Mouse (Mus musculus) forebrain, embryonic 16.5 days (tissue): ENCODE results near the gene Slc16a3. TPM values are rescaled to one million over a fixed set of nuclear protein-coding genes. Genes with fewer than 3 reads are reported as not detected.

ENCODE experiments used
- ATAC-seq: fragments of 200-750 bp; cut with Nextera tagmentation; 2 replicates; pipeline ENCODE4 v1.8.0; 2017; ENCODE audit warnings: mild to moderate bottlenecking, moderate library complexity
- H3K27ac ChIP-seq: fragments of 300-500 bp; sonication (generic); 2 replicates; pipeline ENCODE4 v1.5.1; 2014; ENCODE audit warnings: low read length, control low read depth
- H3K27me3 ChIP-seq: fragments of 300-500 bp; sonication (generic); replicated peaks from 2 replicates; pipeline ENCODE4 v1.6.1; 2014; ENCODE audit warnings: low read length; ENCODE audit not compliant: control insufficient read depth, insufficient read depth
- H3K36me3 ChIP-seq: fragments of 300-500 bp; sonication (generic); 2 replicates; pipeline ENCODE4 v1.6.1; 2014; ENCODE audit not compliant: control insufficient read depth, insufficient read depth
- H3K4me1 ChIP-seq: fragments of 300-500 bp; sonication (generic); replicated peaks from 2 replicates; pipeline ENCODE4 v1.6.1; 2014; ENCODE audit warnings: low read length; ENCODE audit not compliant: control insufficient read depth, insufficient read depth
- H3K4me2 ChIP-seq: fragments of 300-500 bp; sonication (generic); 2 replicates; pipeline ENCODE4 v1.6.1; 2014; ENCODE audit warnings: mild to moderate bottlenecking, low read length, control low read depth
- H3K4me3 ChIP-seq: fragments of 300-500 bp; sonication (generic); replicated peaks from 2 replicates; pipeline ENCODE4 v1.5.1; 2014; ENCODE audit warnings: mild to moderate bottlenecking, low read length, control low read depth
- H3K9ac ChIP-seq: fragments of 300-500 bp; sonication (generic); replicated peaks from 2 replicates; pipeline ENCODE4 v1.6.1; 2014; ENCODE audit warnings: low read depth, low read length, control low read depth
- H3K9me3 ChIP-seq: fragments of 300-500 bp; sonication (generic); 2 replicates; pipeline ENCODE4 v1.6.1; 2016; ENCODE audit warnings: low read length; ENCODE audit not compliant: control insufficient read depth
- WGBS: fragments of 180-500 bp; shearing (Covaris S2); extraction: QIAGEN DNeasy Blood & Tissue Kit; methylation state at CpG from one replicate; pipeline ENCODE4 v1.1.7; 2014; 5-methylcytosine and 5-hydroxymethylcytosine counted together
- polyA plus RNA-seq: library from polyadenylated mRNA; unstranded; fragments of >200 nt; fragmentation: Nextera tagmentation; extraction: Ambion mirVana; gene quantifications from 2 replicates; pipeline ENCODE4 v1.2.1, GENCODE M21; 2015

Gene Slc16a3
- polyA plus RNA-seq, 1 experiment from 2014 or later, result 9.5 TPM

DNA sequence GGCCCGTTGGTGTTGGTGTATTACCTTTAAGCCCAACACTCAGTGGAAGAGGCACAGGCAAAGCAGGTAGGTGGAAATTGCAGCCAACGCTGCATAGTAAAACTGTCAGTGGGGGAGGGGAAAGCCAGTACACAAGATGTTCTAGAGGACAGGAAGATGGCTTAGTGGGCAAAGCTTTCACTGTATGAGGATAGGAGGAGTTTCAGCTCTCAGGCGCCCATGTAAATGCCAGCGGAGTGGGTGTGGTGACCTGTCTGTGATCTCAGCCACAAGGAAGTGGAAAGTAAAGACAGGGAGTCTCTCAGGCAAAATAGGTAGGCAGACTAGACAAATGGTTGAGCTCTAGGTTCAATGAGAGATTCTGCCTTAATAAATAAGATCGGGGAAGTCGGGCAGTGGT, 7.3 kb upstream of the Slc16a3 start:
- Histone ChIP-seq H3K9ac (no peak overlapping the region), H3K27me3 (no peaks in the 10 kb centered on the region), H3K9me3 (no peaks in the 10 kb centered on the region), H3K36me3 (no peaks in the 10 kb centered on the region), H3K4me2 (no peak overlapping the region), H3K27ac (no peak overlapping the region), H3K4me1 (no peaks in the 10 kb centered on the region), H3K4me3 (no peak overlapping the region)
- WGBS, result 95% methylated on average over 6 of the region's 6 CpGs
- no peak for ATAC-seq

DNA sequence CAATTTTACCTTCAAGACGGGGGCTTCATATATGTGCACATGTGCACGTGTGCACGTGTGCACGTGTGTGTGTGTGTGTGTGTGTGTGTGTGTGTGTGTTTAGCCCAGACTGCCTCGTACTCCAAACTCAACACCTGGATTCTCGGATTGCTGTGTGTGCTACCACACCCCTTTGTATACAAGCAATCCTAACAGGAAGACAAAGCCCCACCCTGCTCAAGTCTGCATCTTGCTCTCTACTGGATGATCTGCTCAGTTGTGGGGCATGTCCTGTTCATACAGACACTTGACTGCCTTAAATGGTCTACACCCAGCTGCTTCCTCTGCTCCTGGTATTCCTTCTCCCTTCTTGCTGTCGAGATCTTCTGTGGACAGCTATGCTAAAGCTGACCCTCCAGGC, 3.0 kb upstream of the Slc16a3 start:
- Histone ChIP-seq H3K4me3 (no peak overlapping the region), H3K9me3 (no peaks in the 10 kb centered on the region), H3K27ac (no peak overlapping the region), H3K27me3 (peaks cover 16% of the 10 kb centered on the region), H3K9ac (no peak overlapping the region), H3K4me2 (no peak overlapping the region), H3K4me1 (peaks cover 9% of the 10 kb centered on the region), H3K36me3 (no peaks in the 10 kb centered on the region)
- WGBS, result 90% methylated on average over 7 of the region's 7 CpGs
- no peak for ATAC-seq

DNA sequence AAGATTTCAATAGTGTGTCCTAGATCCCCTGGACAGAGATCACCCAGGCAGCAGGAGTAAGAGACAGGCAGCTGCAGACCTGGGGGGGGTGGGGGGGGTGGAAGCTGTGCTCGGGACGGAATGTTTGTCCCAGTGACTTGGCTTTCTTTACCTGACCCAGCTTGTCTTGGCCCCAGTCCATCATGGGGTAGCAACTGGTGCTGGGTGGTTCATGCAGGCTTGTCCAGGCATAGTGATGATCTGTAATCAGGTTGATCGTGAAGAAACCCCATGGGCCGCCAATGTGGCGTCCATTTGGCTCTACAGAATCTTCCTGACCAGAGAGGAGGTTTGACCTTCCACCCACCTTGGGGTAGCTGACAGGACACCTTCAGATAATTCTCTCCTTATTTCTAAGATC, 2.4 kb upstream of the Slc16a3 start:
- H3K4me2 ChIP-seq, result no peak overlapping the region
- H3K9me3 ChIP-seq, result no peaks in the 10 kb centered on the region
- peaks cover 16% of the 10 kb centered on the region for H3K4me1 ChIP-seq
- no peaks in the 10 kb centered on the region for H3K36me3 ChIP-seq
- H3K27ac ChIP-seq, result no peak overlapping the region
- ATAC-seq, result no peak
- H3K27me3 ChIP-seq, result peaks cover 19% of the 10 kb centered on the region
- 91% methylated on average over 5 of the region's 5 CpGs for WGBS
- H3K9ac ChIP-seq, result no peak overlapping the region
- H3K4me3 ChIP-seq, result no peak overlapping the region

DNA sequence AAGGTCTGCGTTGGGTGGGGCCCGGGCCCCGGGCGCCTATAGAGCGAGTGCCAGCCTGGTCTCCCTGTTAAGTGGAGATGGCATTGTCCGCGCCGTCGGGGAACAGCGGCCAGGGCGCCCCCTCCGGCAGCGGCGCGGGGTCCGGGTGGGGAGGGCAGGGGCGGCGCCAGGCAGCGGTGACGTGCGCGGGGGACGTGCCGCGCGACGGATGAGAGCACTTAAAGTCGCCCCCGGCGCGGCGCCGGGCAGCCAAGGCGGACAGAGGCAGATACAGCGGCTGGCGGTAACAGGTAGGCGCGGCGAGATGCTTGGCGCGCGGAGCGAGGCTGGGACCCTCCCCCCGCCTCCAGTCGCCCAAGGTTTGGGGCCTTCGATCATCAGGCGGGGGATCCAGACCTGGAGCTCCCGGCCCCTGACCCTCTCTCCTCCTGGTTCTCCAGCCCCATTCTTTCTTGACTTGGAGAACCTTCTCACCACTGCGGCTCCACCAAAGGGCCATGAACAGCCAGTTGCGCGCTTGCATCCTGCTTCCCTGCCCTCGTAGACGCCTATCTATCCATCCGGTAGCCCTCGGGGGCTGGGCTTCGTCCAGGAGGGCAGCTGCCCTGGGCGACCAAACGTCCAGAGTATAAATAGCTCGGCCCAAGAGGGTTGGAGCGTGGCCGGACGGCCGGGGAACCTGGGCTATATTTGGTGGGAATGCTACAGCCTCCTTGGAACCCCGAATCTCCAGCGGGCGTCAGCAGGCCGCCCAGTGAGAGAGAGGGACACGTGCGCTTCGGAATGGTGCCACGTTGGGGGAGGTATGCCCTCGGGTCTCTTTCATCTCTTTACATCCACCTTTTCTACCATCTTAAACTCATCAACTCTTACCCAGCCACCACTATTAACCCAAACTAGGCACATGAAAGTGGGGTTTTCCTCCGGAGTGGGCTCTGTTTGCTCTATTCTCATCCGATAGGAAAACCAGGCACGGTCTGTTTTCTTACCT, 876 bp downstream of the Slc16a3 start:
- Histone ChIP-seq H3K4me2 (peak overlapping the region; percentile 44), H3K27ac (no peak overlapping the region), H3K4me1 (peaks cover 19% of the 10 kb centered on the region), H3K4me3 (peak overlapping the region; percentile 37), H3K27me3 (peaks cover 19% of the 10 kb centered on the region), H3K36me3 (no peaks in the 10 kb centered on the region), H3K9me3 (no peaks in the 10 kb centered on the region), H3K9ac (peak overlapping the region; percentile 50)
- WGBS, result 2% methylated on average over 69 of the region's 75 CpGs
- no peak for ATAC-seq

DNA sequence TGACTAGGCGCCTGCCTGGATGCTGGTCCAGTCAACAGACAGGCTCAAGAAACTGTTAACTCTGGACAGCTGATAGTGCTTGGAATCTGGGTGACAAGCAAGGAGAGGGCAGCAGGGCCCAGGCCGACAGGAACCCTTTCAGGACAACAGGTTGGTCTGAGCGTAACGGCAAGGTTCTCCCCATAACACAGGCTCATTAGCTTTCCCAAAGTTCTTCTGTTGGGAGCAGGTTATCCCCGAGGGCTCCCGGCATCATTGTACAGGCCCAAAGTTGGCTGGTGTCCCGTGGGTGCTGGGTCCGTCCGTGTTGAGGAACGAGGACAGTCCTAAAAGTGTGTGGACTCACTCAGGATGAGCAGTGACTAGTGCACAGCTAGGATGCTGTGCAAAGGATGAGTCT, 1.6 kb downstream of the Slc16a3 start:
- no peak overlapping the region for H3K9ac ChIP-seq
- H3K4me2 ChIP-seq, result no peak overlapping the region
- H3K27ac ChIP-seq, result no peak overlapping the region
- peaks cover 19% of the 10 kb centered on the region for H3K4me1 ChIP-seq
- H3K4me3 ChIP-seq, result no peak overlapping the region
- WGBS, result 15% methylated on average over 10 of the region's 10 CpGs
- H3K27me3 ChIP-seq, result peaks cover 19% of the 10 kb centered on the region
- no peaks in the 10 kb centered on the region for H3K36me3 ChIP-seq
- no peak for ATAC-seq
- H3K9me3 ChIP-seq, result no peaks in the 10 kb centered on the region

DNA sequence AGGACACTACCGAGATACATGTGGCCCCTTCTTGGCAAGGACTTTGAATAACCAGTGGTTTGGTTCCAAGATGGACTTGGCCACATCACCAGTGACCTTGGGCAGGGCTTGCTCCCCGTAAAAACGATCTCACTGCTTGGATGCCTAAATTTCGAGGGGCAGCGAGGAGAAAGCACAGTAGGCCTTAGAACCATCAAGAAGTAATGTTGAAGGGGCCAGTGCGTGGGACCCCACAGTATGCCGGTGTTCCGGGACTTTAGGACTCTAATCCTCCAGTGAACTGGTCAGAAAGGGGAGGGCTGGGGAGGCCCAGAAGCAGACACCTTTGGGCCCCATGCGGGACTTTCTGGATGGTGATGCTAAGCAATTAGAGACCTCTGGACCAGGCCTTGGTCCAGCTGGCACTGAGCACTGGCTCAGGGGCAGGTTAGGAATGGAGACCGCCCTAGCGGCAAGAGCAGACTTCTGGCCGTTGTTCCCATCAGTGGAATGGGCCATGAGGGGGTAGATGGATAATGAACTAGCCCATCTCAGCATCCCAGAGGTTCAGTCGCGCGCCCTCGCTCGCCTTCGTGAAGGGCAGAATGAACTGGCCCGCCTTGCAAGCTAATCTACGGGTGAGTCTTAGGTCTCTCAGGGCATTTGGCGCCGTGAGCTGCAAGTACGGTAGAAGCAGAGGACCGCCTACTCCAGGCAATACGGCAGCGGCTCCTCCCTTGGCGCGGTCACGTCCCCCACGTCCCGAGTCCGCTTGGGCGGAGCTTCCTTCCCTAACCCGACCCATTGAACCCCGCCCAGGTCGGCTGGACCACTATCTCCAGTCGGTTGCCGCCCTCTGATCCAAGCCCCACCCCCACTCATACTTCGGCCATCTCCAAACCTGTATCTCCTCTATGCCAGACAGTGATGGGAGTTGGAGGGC, 2.3 kb downstream of the Slc16a3 start:
- no peak overlapping the region for H3K27ac ChIP-seq
- no peaks in the 10 kb centered on the region for H3K36me3 ChIP-seq
- peak; percentile 86 for ATAC-seq
- peak overlapping the region; percentile 54 for H3K4me3 ChIP-seq
- H3K9me3 ChIP-seq, result no peaks in the 10 kb centered on the region
- H3K9ac ChIP-seq, result peak overlapping the region; percentile 57
- WGBS, result 1% methylated on average over 39 of the region's 39 CpGs
- H3K4me2 ChIP-seq, result peak overlapping the region; percentile 73
- peaks cover 19% of the 10 kb centered on the region for H3K27me3 ChIP-seq
- H3K4me1 ChIP-seq, result peaks cover 19% of the 10 kb centered on the region

DNA sequence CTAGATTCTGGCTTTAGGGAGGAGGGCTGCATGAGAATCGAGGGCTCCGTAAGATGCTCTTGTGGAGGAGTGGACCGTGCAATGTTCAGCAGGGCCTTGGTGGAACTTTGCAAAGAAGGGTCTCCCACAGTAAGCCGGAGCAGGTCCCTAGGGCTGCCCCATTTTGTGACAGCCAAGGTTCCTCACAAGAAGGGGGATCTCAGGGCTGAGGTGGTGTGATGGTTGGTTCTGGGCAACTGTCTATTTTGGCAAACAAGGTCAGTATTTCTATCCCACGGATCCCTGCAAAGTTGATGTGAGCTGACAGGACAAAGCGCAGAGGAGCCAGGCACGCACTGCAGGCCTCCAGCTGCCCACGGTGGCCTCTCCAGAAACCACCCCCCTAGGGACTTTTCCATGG, 3.0 kb downstream of the Slc16a3 start:
- Histone ChIP-seq H3K4me2 (peak overlapping the region; percentile 73), H3K9me3 (no peaks in the 10 kb centered on the region), H3K4me3 (peak overlapping the region; percentile 54), H3K36me3 (no peaks in the 10 kb centered on the region), H3K4me1 (peaks cover 19% of the 10 kb centered on the region), H3K9ac (peak overlapping the region; percentile 57), H3K27ac (no peak overlapping the region), H3K27me3 (peaks cover 19% of the 10 kb centered on the region)
- WGBS, result 19% methylated on average over 8 of the region's 8 CpGs
- ATAC-seq, result no peak

DNA sequence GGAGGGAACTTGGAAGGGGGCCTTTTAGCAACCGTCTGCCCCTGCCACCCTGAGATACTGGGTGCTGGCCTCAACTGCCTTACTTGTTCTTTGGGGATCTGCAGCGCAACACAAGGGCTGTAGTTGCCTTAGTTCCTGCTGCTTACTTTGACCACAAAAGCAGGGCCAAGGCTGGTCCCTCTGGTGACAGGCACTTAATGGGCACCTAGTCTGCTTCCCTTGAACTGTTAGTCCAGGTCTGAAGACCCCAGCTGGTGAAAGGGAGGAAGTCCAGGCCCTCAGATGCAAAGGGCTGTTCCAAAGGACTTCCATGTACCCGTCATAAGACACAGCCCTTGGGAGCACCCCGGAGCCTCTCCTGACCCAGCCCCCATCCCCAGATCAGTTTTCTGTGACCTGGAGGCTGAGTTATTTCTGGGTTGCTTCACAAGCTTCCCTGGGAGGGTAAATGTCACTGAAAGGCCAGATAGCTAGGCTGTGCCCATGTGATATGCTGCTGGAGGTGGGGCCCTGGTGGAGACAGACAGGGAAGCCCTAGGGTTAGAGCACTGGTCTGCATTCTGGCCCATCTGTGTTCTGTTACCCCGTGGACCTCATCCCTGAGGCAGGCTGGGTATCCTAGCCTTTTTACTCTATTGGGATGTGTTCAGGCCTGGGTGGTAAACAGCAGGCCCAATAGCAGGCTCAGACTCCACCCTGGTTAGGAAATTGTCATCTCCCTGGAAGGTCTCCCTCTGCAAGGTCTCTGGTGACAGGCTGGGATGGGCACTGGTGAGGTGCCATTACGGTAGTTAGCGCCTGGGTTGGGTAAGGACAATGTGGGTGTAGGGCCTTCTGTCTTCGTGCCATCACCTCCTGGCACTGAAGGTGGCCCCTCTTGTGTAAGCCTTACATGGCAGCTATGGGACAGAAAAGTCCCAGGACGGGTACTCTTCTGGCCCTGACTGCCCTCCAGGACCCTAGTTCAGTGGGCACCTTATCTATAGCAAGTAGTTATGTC, 3.8 kb downstream of the Slc16a3 start:
- no peak overlapping the region for H3K27ac ChIP-seq
- H3K9ac ChIP-seq, result no peak overlapping the region
- peaks cover 19% of the 10 kb centered on the region for H3K4me1 ChIP-seq
- no peaks in the 10 kb centered on the region for H3K9me3 ChIP-seq
- peaks cover 5% of the 10 kb centered on the region; the same call in 1 of the 2 replicates for H3K36me3 ChIP-seq
- no peak for ATAC-seq
- H3K4me3 ChIP-seq, result no peak overlapping the region
- 77% methylated on average over 9 of the region's 9 CpGs for WGBS
- H3K27me3 ChIP-seq, result peaks cover 19% of the 10 kb centered on the region
- peak overlapping the region; percentile 73 for H3K4me2 ChIP-seq
